Mouse (Mus musculus) layer of hippocampus, postnatal 14 days (tissue): ENCODE results near the gene Ric1. TPM values are rescaled to one million over a fixed set of nuclear protein-coding genes. Genes with fewer than 3 reads are reported as not detected.
A peak's percentile ranks its signal among the peaks of the same experiment; 100 is the strongest.

Experiments
- DNase-seq, 2 experiments: peaks; one replicate each; pipeline ENCODE4 v3.0.0; 2021 to 2022; ENCODE audit warnings: low spot score in 2 of 2, mixed read lengths in 1 of 2
- long read RNA-seq, 2 experiments: library from polyadenylated mRNA; stranded (forward); transcript quantifications; one replicate each; pipeline ENCODE4 v2.0.0; 2021
- total RNA-seq, 2 experiments: library from RNA; stranded (reverse); gene quantifications; 2 replicates each; pipeline ENCODE4 v1.2.3; 2021

The Ric1 gene
- 10 to 100 TPM; 45.4 to 46.1 TPM for total RNA-seq
- long read RNA-seq, experiment 1, full-length matches to known transcripts, result 3 of 9 reads
- long read RNA-seq, experiment 1, partial matches to known transcripts, result 2 of 9 reads
- long read RNA-seq, experiment 1, other reads (novel, unspliced or antisense), result 4 of 9 reads
- long read RNA-seq, experiment 2, full-length matches to known transcripts, result 3 of 6 reads
- long read RNA-seq, experiment 2, partial matches to known transcripts, result 2 of 6 reads
- long read RNA-seq, experiment 2, other reads (novel, unspliced or antisense), result 1 of 6 reads

DNA sequence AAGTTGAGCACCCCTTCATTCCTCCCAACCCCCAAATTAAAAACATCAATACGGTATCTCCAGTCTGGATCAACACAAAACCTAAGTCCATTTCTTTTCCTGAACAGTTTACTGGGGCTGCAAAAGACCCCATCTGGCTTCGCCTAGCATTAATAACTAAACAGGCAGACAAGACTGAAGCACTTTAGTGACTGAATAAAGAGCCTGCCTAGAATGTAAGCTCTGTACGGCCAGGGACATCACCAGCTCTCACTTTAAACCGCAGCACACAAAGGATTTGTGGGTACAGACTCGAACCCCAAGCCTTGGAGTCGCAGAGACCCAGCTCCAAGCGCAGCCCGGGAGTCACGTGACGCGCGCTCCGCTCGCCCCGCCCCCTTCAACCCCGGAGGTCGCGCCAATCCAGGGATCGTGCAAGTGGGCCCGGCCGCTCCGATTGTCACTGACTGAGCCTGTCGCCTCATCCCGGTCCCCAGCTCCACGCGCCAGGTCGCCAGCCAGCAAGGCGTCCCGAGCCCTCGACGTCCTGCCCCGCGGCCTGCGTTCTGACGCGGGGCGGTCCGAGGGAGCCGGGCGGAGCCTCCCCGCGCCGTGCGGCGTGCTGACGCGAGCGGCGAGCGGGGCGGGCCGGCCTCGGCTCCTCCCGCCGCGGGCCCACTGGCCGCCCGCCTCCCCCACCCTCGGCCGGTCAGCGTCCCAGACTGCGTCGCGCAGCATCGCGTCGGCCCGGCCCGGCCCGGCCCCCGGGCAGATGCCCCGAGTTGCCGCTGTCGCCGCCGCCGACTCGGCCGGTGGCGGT, at the start of gene Ric1:
Gene Ric1, plus strand, starts transcription at position 646 of the 799 bp plus-strand sequence.
- DNase-seq, result peak; percentile 86 to 89

DNA sequence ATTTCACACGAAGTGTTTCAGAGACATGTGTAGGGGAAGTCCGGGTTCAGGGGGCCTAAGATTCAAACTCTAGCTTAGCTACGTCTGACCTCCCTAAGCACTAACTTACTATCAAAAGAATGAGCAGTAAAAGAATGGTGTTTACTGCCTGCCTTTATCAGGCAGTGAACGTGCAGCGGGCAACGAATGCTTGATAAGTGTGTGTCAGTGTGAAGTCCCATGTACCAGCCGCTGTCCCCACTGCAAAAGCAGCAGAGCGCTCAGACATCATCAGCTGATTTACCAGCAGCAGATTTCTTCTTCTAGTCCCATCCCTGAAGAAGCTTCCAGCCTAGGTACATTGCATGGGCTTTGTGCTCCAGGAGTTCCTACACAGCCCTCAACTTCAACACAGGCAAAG, 49.7 kb upstream of the Ric1 start:
- no peak for DNase-seq

DNA sequence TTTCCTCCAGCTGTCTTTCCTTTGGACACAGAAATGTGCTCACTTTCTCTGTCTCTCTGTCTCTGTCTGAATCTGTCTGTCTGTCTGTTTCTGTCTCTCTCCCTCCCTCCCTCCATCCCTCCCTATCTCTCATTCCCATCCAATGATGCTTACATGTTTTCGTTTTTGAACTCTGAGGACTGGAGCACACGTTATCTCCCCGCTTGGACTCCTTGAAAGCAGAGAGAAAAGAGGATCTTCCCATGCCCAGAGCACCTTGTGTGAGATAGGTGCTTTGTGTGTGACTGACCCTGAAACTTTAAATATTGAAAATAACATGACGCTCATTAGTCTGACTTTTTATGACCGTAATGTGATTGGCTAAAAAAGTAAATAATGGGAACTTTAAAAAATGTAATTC, 49.1 kb upstream of the Ric1 start:
- no peak for DNase-seq

DNA sequence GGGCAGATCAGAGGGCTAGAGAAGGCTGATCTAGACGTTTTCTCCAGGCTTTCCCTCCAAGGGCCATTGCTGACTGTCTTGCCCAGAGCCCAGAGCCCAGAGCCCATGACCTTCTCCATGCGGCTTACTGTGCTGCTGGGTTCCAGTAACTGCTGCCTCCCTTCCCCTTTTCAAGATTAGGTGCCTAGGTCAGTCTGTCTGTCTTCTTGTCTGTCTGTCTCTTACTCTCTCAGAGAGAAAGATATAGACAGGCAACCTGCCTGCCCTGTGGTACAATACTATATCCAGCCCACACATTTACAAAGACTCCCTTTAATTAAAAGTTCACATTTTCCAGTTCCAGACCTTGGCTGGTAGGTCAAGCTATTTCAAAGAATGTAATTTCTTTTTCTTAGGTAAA, 47.3 kb upstream of the Ric1 start:
- no peak for DNase-seq

- DNase-seq, result no peak
Observed at GRCm38 (mm10) chr19:29475210-29475620, 46.9 kb upstream of the Ric1 start.

DNA sequence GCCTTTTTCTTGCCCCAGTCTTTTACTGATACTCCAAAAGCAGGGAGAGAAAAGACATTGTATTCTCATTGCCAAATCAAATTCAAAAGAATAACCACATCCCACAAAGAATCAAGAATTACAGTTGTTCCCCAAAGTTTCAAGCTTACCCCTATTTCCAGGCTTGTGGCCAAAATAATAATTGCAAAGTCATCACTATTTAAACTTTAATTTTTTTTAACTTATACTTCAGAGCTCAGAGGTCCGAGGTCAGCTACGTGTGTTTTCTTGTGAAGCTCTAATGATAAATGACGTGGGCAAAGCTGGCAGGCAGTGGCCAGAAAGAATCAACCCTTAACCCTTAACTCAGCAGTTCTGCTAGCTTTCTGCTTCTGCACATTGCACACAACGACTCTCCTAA, 43.5 kb upstream of the Ric1 start:
- DNase-seq, result no peak

GRCm38 (mm10) chr19:29481578-29481977, 40.5 kb upstream of the Ric1 start:
- no peak for DNase-seq

DNA sequence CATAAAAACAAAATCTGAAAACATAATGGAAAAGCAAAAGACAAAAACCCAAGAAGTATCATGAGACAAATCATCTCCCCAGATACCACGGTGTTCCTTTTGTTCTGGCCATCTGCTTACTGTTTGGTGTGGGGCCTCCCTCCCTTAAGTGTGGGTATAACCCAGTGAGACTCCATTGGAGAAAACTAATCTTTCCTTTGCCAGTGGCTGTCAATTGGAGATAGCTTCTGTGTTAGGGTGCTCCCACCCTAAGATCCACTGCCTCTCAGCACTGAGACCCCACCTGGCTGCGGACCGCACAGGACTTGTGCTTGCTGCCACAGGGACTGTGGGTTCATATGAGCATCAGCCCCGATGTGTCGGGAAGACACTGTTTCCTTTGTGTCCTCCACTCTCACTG, 39.9 kb upstream of the Ric1 start:
- no peak for DNase-seq

GRCm38 (mm10) chr19:29482637-29483036, 39.4 kb upstream of the Ric1 start:
- DNase-seq, result no peak

DNA sequence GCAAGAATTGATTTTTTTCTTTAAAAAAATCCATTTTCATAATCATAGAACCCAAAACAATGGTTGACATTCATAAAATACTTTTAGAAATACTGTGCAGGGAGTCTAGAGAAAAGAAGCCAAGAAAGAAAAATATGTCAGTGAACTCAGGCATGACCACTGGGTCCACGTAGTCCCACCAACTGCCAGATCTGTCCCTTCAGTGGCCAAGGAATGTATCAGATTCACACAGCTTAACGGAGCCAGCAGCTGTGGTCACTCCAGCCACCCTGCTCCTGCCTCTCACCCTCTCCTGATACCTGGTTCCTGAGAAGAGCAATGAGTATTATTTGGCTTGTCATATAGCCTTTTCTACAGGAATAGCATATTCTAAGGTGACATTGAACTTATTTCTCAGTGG, 38.7 kb upstream of the Ric1 start:
- no peak for DNase-seq

- peak; percentile 13 to 18 for DNase-seq
Observed at GRCm38 (mm10) chr19:29484537-29484936, 37.5 kb upstream of the Ric1 start.

DNA sequence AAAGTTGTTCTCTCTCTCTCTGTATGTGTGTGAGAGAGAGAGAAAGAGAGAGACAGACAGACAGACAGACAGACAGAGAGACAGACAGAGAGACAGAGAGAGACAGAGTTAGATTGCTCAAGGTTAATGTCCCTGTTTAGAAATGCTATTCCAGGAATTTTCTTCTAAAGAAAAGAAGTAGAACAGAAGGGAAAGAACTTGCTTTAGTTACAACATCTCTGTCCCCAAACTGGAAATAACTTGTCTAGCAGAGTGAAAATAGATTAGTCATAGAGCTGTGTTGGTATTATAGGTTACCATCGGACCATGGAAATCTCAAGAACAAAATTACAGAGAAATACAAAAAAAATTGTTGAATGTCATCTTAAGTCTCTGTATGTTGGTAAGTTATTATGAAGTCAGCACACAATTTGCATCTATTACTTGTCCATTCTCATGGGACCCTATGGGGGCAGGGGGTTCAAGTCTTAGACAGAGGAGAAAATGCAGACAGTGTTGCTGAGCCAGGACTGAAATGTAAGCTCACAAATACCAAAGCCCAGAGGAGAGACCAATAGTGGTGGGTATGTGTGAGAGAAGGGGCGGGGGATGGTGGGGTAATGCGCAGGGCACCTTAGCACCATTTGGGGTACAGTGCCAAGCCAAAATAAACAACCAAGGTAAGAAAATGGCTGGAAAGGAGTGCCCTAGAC, 36.7 kb upstream of the Ric1 start:
- no peak for DNase-seq

DNA sequence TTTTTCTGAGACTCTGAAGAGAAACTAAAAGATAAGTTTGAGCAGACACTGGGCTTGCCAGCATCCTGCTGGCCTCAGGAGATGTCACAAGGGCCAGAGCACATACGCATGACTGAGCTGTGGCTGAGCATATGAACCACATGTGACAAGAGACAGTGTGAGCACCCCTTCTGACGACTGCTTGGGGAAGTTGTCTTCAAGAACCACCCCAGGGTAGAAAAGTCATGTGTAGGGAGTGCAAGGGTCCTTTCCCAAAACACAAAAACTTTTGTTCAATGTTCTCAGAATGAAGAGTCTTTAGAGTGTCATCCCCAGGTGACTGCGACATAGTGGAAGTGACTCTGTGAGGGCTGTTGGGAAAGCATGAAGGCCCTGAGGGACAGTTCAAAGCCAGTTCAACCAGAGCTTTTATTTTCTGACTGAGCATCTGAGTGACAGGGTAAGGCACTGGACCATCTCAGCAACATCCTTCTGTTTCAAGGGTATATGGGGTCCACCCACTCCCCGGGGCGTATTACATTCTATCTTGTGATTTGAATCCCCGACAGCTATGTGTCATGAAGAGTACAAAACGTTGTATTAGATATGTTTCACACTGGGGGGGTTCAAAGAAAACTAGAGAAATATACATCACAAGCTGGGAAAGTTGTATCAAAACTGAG, 35.4 kb upstream of the Ric1 start:
- no peak for DNase-seq

GRCm38 (mm10) chr19:29487326-29488072, 34.6 kb upstream of the Ric1 start:
- no peak for DNase-seq

GRCm38 (mm10) chr19:29488073-29488390, 34.0 kb upstream of the Ric1 start:
- DNase-seq, result no peak

DNA sequence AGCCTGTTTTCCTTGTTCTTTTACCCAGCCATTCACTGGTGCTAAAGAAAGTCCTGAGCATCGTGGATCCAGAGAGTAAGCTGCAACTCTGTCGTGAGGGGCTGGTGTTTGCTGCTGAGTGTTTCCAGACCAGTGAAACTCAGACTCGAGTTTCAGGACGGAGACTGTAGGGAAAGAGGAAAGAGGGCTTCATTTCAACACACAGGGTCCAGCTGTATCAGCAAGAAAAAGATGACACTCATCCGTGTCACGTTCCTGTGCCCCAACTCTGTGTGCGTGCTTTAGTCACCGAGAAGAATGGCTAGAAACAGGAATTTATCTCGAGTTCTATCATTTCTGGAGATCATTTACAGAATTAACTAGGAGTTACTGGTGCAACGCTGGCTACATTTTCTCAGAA, 33.7 kb upstream of the Ric1 start:
- DNase-seq, result no peak

DNA sequence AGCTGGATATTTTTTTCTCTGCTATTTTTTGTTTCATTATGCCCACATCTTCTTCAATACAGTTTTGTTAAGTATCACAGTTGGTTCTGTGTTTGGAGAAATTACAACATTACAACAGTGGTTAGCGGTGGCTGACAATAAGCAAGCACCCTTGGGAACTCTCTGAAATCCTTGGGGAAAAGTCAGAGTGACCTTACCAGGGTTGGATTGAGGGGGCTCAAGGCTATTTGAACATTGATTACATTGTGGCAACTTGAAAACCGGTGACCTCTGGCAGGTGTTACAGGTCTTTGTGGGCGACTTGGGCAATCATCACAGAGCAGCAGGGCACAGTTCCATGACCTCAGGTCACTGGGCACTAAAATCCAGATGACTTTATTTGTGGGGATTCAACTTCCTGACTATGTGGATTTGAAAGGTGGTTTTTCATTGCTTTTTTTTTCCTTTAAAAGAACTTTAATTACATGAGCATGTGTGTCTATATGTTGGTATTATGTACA, 32.2 kb upstream of the Ric1 start:
- no peak for DNase-seq

- no peak for DNase-seq
Observed at GRCm38 (mm10) chr19:29491467-29491866, 30.6 kb upstream of the Ric1 start.

GRCm38 (mm10) chr19:29494454-29494853, 27.6 kb upstream of the Ric1 start:
- DNase-seq, result no peak

- DNase-seq, result no peak
Observed at GRCm38 (mm10) chr19:29496001-29496597, 26.0 kb upstream of the Ric1 start.
